Mouse (Mus musculus) T-cell, adult 66 days (primary cell): Measurements from ENCODE around the gene Atp6v1f. TPM values are rescaled to one million over a fixed set of nuclear protein-coding genes. Genes with fewer than 3 reads are reported as not detected.

Experiments
- total RNA-seq, 2 experiments: library from RNA; stranded (reverse); gene quantifications; 3 replicates in 1 of 2; 4 replicates in 1 of 2; pipeline ENCODE4 v1.2.4; 2023

The Atp6v1f gene
- total RNA-seq: 100 to 1,000 TPM; 153 to 159 TPM

DNA sequence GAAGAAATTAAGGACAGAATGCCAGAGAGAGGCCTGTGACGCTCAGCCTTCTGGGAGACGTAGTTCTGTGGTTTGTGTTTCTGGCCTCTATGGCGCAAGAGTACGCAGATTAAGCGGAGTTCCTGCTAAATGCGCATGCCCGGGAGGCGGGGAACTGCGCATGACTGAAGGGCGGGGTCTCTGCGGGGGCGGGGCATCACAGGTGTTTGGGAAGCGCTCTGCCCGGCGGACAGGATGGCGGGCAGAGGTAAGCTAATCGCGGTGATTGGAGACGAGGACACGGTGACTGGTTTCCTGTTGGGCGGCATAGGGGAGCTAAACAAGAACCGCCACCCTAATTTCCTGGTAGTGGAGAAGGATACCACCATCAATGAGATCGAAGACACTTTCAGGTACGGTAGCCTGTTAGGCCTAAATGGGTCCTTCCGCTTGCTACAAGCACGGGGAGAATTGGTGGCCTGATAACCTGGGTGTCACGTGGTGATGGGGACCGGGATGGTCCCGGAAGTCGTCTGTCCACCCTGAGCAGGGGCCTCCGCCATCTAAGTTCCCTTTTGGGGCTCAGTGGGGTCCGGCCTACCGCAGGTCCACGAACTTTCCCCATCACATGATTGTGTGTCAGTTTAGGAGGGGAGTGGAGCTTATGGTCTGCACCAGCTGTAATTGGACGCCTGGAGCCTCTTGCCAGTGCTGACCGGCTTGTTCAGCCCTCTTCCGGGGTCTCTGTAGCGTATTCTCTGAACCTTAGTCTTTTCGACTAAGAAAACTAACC lies at the start of gene Atp6v1f:
Gene Atp6v1f, plus strand, starts transcription at position 136 of the 772 bp plus-strand sequence.

DNA sequence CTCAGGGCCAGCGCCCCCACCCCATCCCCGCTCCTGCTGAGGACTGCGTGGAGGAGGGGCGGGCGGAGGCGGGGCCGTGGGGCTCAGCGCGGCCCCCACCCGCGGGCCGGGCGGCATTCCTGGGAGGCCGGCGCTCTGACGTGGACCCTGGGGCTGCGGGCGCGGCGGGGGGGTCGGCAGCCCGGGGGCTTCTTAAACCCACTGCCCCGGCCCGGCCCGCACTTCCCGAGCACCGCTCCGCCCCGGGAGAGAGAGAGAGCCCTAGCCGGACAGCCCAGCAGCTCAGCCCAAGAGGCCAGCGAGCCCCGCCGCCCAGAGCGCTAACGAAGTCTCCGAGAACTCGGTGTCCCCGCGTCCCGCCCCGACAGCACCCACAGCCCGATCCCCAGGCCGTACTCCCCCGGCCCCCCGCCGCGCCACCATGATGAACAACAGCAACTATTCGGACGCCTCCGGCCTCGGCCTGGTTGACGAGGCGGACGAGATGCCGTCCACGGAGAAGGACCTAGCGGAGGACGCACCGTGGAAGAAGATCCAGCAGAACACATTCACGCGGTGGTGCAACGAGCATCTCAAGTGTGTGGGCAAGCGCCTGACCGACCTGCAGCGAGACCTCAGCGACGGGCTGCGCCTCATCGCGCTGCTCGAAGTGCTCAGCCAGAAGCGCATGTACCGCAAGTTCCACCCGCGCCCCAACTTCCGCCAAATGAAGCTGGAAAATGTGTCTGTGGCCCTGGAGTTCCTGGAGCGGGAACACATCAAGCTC lies 34.3 kb upstream of the Atp6v1f start, which contains the start of gene Flnc:
Gene Flnc, plus strand, starts transcription at position 219 of the 766 bp plus-strand sequence.

DNA sequence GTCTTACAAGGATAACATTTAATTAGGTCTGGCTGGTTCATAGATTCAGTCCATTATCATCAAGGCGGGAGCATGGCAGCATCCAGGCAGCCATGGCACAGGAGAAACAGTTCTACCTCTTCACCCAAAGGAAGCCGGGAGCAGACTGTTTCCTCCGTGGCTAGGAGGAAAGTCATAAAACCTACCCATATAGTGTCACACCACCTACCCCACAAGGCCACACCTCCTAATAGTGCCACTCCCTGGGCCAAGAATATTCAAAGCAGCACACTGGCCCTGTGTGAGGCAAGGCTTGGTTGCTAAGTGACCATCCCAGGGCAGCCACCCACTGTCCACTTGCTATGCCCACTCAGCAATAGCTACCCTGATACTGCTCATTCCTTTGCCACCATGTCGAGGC lies 3.6 kb downstream of the Atp6v1f start, which contains the start of gene Atp6v1fnb:
Gene Atp6v1fnb, plus strand, starts transcription at position 301 of the 400 bp plus-strand sequence.

DNA sequence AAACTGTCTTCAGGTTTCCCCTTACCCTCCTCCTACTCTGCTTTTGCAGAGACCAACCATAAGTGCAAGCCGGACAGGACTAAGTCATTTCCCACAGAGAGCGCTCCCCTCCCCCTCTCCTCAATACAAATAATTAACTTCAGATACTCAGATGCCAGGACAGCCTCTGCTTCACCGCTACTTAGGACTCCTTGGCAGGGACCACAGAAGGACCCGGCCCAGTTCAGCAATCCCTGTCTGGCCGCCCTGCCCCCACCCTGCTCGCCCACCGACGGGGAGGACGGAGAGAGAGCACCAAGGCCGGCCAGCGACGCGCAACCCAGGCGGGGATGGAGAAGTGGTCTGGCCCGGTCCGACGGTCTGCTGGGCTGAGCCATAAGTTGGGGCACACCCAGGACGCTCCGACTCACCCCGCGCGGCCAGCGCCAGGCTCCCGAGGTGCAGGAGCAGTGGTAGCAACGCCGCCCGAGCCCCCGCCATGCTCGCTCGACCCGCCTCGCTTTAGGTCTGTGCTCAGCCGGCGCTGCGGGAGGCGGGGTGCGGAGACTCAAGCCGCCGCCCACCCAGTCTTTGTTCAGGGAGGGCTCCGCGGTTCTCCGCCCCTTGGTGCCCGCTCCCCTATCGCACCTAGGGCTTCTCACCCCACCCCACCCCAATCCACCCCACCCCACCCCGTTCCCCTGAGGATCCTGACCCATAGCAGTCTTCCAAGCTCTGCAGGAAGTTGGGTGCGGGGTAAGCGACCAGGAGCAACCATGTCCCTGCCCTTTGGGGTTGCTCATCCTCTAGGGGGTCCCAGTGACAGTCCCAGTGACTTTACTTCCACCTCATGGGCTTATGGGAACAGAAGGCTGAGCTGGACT lies 40.2 kb downstream of the Atp6v1f start, which contains the start of gene Kcp:
Gene Kcp, minus strand, starts transcription at position 506 of the 863 bp plus-strand sequence.

Other genes starting within 250 kb of the Atp6v1f start
- gene Hilpda, start 195.2 kb upstream of the Atp6v1f start, total RNA-seq: 10 to 100 TPM; 11.1 to 12.2 TPM
- gene Fam71f2, start 188.1 kb upstream of the Atp6v1f start, total RNA-seq: 1 to 10 TPM; 1.3 to 1.5 TPM
- not detected for gene Fam71f1, start 148.6 kb upstream of the Atp6v1f start, total RNA-seq
- 10 to 100 TPM; 58.1 to 65.7 TPM for gene Calu, start 119.6 kb upstream of the Atp6v1f start, total RNA-seq
- not detected for gene Opn1sw, start 79.2 kb upstream of the Atp6v1f start, total RNA-seq
- gene Ccdc136, start 71.4 kb upstream of the Atp6v1f start, total RNA-seq: 1 to 10 TPM in 1 of 2 experiments, under 1 TPM in 1; 0.21 to 1.7 TPM
- gene Flnc, start 34.5 kb upstream of the Atp6v1f start, total RNA-seq: not detected
- 10 to 100 TPM in 1 of 2 experiments, 1 to 10 TPM in 1; 9.8 to 12.1 TPM for gene Atp6v1fnb, start 3.7 kb downstream of the Atp6v1f start, total RNA-seq
- gene Kcp, start 40.2 kb downstream of the Atp6v1f start, total RNA-seq: not detected
- 1 to 10 TPM; 3.6 to 6.3 TPM for gene Irf5, start 58.9 kb downstream of the Atp6v1f start, total RNA-seq
- gene Tnpo3, start 142.2 kb downstream of the Atp6v1f start, total RNA-seq: 100 to 1,000 TPM; 103 to 107 TPM
- 1 to 10 TPM in 1 of 2 experiments, under 1 TPM in 1; 0.47 to 1.3 TPM for gene Tspan33, start 226.5 kb downstream of the Atp6v1f start, total RNA-seq